8 mouse cellular contexts compared by ENCODE assay signal in genomic region chr1:36134584-36134983, GRCm38 (mm10).
A peak's percentile ranks its signal among the peaks of the same experiment; 100 is the strongest.
DNase-seq lines count a peak whose midpoint lies in the region; ATAC-seq and TF ChIP-seq lines count a peak whose summit lies in the region.

No protein-coding gene starts in this region.

- H3K9ac ChIP-seq in embryonic facial prominence, embryonic 14.5 days (ENCODE audit: low read depth, low read length) = no peak overlapping the region
- no peak overlapping the region for H3K9ac ChIP-seq in lung, postnatal 0 days (replicated peaks; ENCODE audit: low read depth)

- peak; percentile 85 for TF ChIP-seq CTCF in layer of hippocampus, adult 2 months (conservative IDR thresholded peaks at IDR 0.05)
- TF ChIP-seq CTCF in lung, postnatal 0 days (IDR thresholded peaks at IDR 0.05) = peak; percentile 95

- no peak for TF ChIP-seq EP300 in lung, postnatal 0 days (IDR thresholded peaks at IDR 0.05)

- H3K4me1 ChIP-seq in embryonic facial prominence, embryonic 14.5 days (ENCODE audit: control insufficient read depth, insufficient read depth, low read length) = no peaks in the 10 kb centered on the region
- no peaks in the 10 kb centered on the region for H3K4me1 ChIP-seq in lung, postnatal 0 days (ENCODE audit: insufficient read depth, low read depth, low read length)

- no peaks in the 10 kb centered on the region for H3K9me3 ChIP-seq in embryonic facial prominence, embryonic 14.5 days (ENCODE audit: control insufficient read depth, low read length)
- no peaks in the 10 kb centered on the region for H3K9me3 ChIP-seq in lung, postnatal 0 days (ENCODE audit: low read length)

- peak; percentile 70 for ATAC-seq in CD4-positive, CD25-positive, alpha-beta regulatory T cell, adult 4 months
- no peak; the same call in 1 of the 2 replicates for ATAC-seq in embryonic facial prominence, embryonic 14.5 days (ENCODE audit: low read depth)
- peak; percentile 61; the same call in 1 of the 2 replicates for ATAC-seq in lung, postnatal 0 days

- H3K36me3 ChIP-seq in embryonic facial prominence, embryonic 14.5 days (ENCODE audit: control insufficient read depth, insufficient read depth, low read length) = no peaks in the 10 kb centered on the region
- H3K36me3 ChIP-seq in lung, postnatal 0 days (ENCODE audit: insufficient read depth, low read length) = no peaks in the 10 kb centered on the region

- intact Hi-C loops in heart, postnatal 25 days (cut with DNase I) = loop anchor here (2.0 to 10.0 kb wide), 3 partner anchors 66 to 410 kb away; partner anchors contain the start of gene Hs6st1

- no peaks in the 10 kb centered on the region for H3K27me3 ChIP-seq in embryonic facial prominence, embryonic 14.5 days (replicated peaks; ENCODE audit: control insufficient read depth, insufficient read depth, low read length)
- H3K27me3 ChIP-seq in lung, postnatal 0 days (replicated peaks; ENCODE audit: insufficient read depth, low read length) = no peaks in the 10 kb centered on the region

- no peak overlapping the region for H3K4me2 ChIP-seq in embryonic facial prominence, embryonic 14.5 days (ENCODE audit: low read depth, low read length)
- no peak overlapping the region for H3K4me2 ChIP-seq in lung, postnatal 0 days (replicated peaks; ENCODE audit: low read depth, low read length)

- DNase-seq in adrenal gland, postnatal 14 days = peak; percentile 84
- DNase-seq in embryonic facial prominence, embryonic 14.5 days (ENCODE audit: low spot score) = peak; percentile 71
- peak; percentile 13 for DNase-seq in heart, postnatal 25 days (ENCODE audit: low spot score)
- peak; percentile 46 to 71 for DNase-seq in layer of hippocampus, adult 2 months (ENCODE audit: low spot score in 2 of 2)
- peak; percentile 70 for DNase-seq in lung, postnatal 0 days (ENCODE audit: low spot score)
- peak; percentile 73 for DNase-seq in retina, postnatal 1 day
- peak; percentile 90 for DNase-seq in thymus, postnatal 4 days

- no peak overlapping the region for H3K4me3 ChIP-seq in embryonic facial prominence, embryonic 14.5 days (ENCODE audit: low read depth, low read length)
- no peak overlapping the region for H3K4me3 ChIP-seq in layer of hippocampus, adult 2 months
- no peak overlapping the region for H3K4me3 ChIP-seq in lung, postnatal 0 days (ENCODE audit: low read depth, low read length)

- no peak overlapping the region for H3K27ac ChIP-seq in embryonic facial prominence, embryonic 14.5 days (replicated peaks; ENCODE audit: low read depth, low read length)
- H3K27ac ChIP-seq in layer of hippocampus, adult 2 months = no peak overlapping the region
- H3K27ac ChIP-seq in lung, postnatal 0 days (ENCODE audit: low read length) = no peak overlapping the region

- WGBS in embryonic facial prominence, embryonic 14.5 days = 3% methylated on average over 3 of the region's 3 CpGs
- 2% methylated on average over 3 of the region's 3 CpGs for WGBS in lung, postnatal 0 days

Comparison
In these comparisons a context has a peak if more than half of its experiments do, and no peak if none do; other contexts are left out.
1. DNase-seq: peak in every context shown above with its lines; median percentile 90 in thymus, postnatal 4 days; 84 in adrenal gland, postnatal 14 days; 73 in retina, postnatal 1 day; 71 in embryonic facial prominence, embryonic 14.5 days; 70 in lung, postnatal 0 days; 58 in layer of hippocampus, adult 2 months; 13 in heart, postnatal 25 days.